Mouse (Mus musculus) C2C12 (cell line): ENCODE results near the gene Gys2. TPM values are rescaled to one million over a fixed set of nuclear protein-coding genes. Genes with fewer than 3 reads are reported as not detected.
"Not testable (repeated sequence)": the region's sequence is repeated elsewhere in the genome, so short reads cannot be mapped to it uniquely, and the experiment has no call there.

Experiments
- H3K27me3 ChIP-seq: one replicate; pipeline ENCODE4 v1.6.1; 2011; ENCODE audit not compliant: control insufficient read depth, insufficient read depth, insufficient read length
- H3K36me3 ChIP-seq: one replicate; pipeline ENCODE4 v1.6.1; 2011; ENCODE audit not compliant: control insufficient read depth, insufficient read depth
- H3K4me3 ChIP-seq: one replicate; pipeline ENCODE4 v1.5.1; 2011; ENCODE audit warnings: mild to moderate bottlenecking, control low read depth; ENCODE audit not compliant: poor library complexity, insufficient read depth, severe bottlenecking
- H3K79me2 ChIP-seq: one replicate; pipeline ENCODE4 v1.6.1; 2011; ENCODE audit not compliant: control insufficient read depth, insufficient read depth
- H3K79me3 ChIP-seq: one replicate; pipeline ENCODE4 v1.6.1; 2011; ENCODE audit warnings: low read depth, control low read depth
- H3ac ChIP-seq: one replicate; pipeline ENCODE3; 2011; ENCODE audit warnings: low read depth; ENCODE audit not compliant: control insufficient read depth, insufficient read length
- CEBPB ChIP-seq: IDR thresholded peaks from one replicate; pipeline ENCODE4 v1.6.1; 2011; ENCODE audit warnings: low read depth, mild to moderate bottlenecking, control low read depth, moderate library complexity
- CTCF ChIP-seq: IDR thresholded peaks from one replicate; pipeline ENCODE4 v1.5.1; 2011; ENCODE audit not compliant: control insufficient read depth, insufficient read depth, insufficient read length
- FOSL1 ChIP-seq: IDR thresholded peaks from one replicate; pipeline ENCODE4 v1.8.0; 2011; ENCODE audit warnings: mild to moderate bottlenecking, low read length; ENCODE audit not compliant: poor library complexity, insufficient read depth, severe bottlenecking
- MAX ChIP-seq: IDR thresholded peaks from one replicate; pipeline ENCODE4 v1.6.1; 2011; ENCODE audit warnings: mild to moderate bottlenecking, control low read depth
- MYOD1 ChIP-seq: IDR thresholded peaks from one replicate; pipeline ENCODE4 v1.6.1; 2011; ENCODE audit warnings: low read depth; ENCODE audit not compliant: control insufficient read depth, insufficient read length
- MYOG ChIP-seq: IDR thresholded peaks from one replicate; pipeline ENCODE4 v1.6.1; 2011; ENCODE audit not compliant: control insufficient read depth, insufficient read length; ENCODE audit errors: extremely low read depth
- USF1 ChIP-seq: IDR thresholded peaks from one replicate; pipeline ENCODE4 v1.6.1; 2011; ENCODE audit warnings: low read depth, mild to moderate bottlenecking, control low read depth, moderate library complexity
- polyA plus RNA-seq: library from polyadenylated mRNA; unstranded; fragments of >200 nt; fragmentation: generic; extraction: Trizol; gene quantifications from one replicate; pipeline ENCODE4 v1.2.1, GENCODE M21; 2012; ENCODE audit warnings: missing spikeins

Gys2 gene
- polyA plus RNA-seq, 1 experiment, result not detected

GRCm38 (mm10) chr6:142503601-142504000 is 30.7 kb upstream of the Gys2 start:
- Histone ChIP-seq H3K36me3 (no peaks in the 10 kb centered on the region), H3K4me3 (no peak overlapping the region)

GRCm38 (mm10) chr6:142502519-142503125 is 29.7 kb upstream of the Gys2 start:
- TF ChIP-seq MYOD1 (no peak), FOSL1 (no peak), MAX (no peak), CTCF (no peak), MYOG (no peak), USF1 (no peak), CEBPB (no peak)
- H3K36me3 ChIP-seq, result no peaks in the 10 kb centered on the region
- no peaks in the 10 kb centered on the region for H3K79me2 ChIP-seq

More at GRCm38 (mm10) chr6:142503601-142504000, 30.7 kb upstream of the Gys2 start:
- TF ChIP-seq CTCF (no peak), FOSL1 (no peak), MYOD1 (no peak), CEBPB (no peak), MAX (no peak), MYOG (no peak), USF1 (no peak)
- Histone ChIP-seq H3K79me2 (no peaks in the 10 kb centered on the region), H3K79me3 (no peaks in the 10 kb centered on the region), H3K27me3 (no peaks in the 10 kb centered on the region), H3ac (no peak overlapping the region)

DNA sequence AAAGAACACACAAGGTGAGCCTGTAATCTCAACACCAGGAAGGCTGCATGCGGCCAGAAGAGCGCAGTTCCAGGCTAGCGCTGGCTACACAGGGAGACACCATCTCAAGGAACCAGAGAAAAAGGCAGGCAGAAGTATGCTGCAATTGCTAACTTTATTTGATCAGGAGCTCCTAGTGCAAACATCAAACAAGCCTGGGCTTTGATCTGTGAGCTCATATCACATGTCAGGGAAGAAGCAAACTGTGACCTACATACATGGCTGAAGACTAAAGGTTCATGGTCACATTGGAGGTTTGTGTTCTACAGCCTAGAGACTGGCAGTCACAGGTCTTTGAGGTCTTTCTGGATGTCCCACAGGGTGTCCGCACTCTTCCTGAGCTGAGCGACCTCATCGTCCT is 17.2 kb upstream of the Gys2 start:
- H3K36me3 ChIP-seq, H3K79me2 ChIP-seq, H3K27me3 ChIP-seq, H3ac ChIP-seq, H3K79me3 ChIP-seq, H3K4me3 ChIP-seq: not testable (repeated sequence)

More at GRCm38 (mm10) chr6:142502519-142503125, 29.7 kb upstream of the Gys2 start:
- Histone ChIP-seq H3K4me3 (no peak overlapping the region), H3K27me3 (no peaks in the 10 kb centered on the region), H3K79me3 (no peaks in the 10 kb centered on the region), H3ac (no peak overlapping the region)

GRCm38 (mm10) chr6:142487638-142488037 is 14.7 kb upstream of the Gys2 start:
- TF ChIP-seq MYOD1 (no peak), FOSL1 (no peak), USF1 (no peak), CTCF (no peak), CEBPB (no peak), MAX (no peak), MYOG (no peak)
- Histone ChIP-seq H3ac (no peak overlapping the region), H3K79me3 (no peaks in the 10 kb centered on the region), H3K79me2 (no peaks in the 10 kb centered on the region), H3K4me3 (no peak overlapping the region), H3K36me3 (no peaks in the 10 kb centered on the region), H3K27me3 (no peaks in the 10 kb centered on the region)

- Histone ChIP-seq H3K36me3 (no peaks in the 10 kb centered on the region), H3K79me2 (no peaks in the 10 kb centered on the region), H3K79me3 (no peaks in the 10 kb centered on the region), H3K27me3 (no peaks in the 10 kb centered on the region), H3ac (no peak overlapping the region), H3K4me3 (no peak overlapping the region)
- TF ChIP-seq MAX, result no peak
- no peak for TF ChIP-seq USF1
- TF ChIP-seq MYOG, result no peak
- no peak for TF ChIP-seq MYOD1
- TF ChIP-seq CEBPB, result no peak
- TF ChIP-seq CTCF, result no peak
- TF ChIP-seq FOSL1, result no peak
Observed at GRCm38 (mm10) chr6:142485478-142486123, 12.7 kb upstream of the Gys2 start.

DNA sequence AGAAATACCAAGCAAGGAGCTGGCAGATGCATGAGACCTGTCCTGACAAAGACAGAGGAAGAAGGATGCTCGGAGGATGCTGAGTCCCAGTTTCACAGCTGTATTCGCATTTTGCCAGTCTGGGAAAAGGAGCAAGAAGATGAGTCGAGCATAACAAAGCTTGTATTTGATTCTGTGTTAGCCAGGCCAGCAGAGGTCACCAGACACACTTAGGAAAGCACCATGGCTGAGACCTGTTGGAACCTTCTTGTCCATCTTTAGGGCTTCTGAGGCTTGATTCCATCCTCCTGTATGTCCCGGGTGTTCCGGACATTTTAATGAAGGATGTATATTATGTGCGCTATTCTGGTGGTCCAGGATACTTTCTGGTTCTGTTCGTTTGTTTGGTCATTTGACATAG is 4.3 kb upstream of the Gys2 start:
- H3ac ChIP-seq, result no peak overlapping the region
- no peaks in the 10 kb centered on the region for H3K79me2 ChIP-seq
- H3K36me3 ChIP-seq, result no peaks in the 10 kb centered on the region

More for the DNA sequence above, 4.3 kb upstream of the Gys2 start:
- Histone ChIP-seq H3K79me3 (no peaks in the 10 kb centered on the region), H3K27me3 (no peaks in the 10 kb centered on the region), H3K4me3 (no peak overlapping the region)
- TF ChIP-seq CTCF (no peak), CEBPB (no peak), USF1 (no peak), MYOD1 (no peak), MAX (no peak), FOSL1 (no peak), MYOG (no peak)
